Comparison of ENCODE assay signal across 8 mouse cellular contexts in genomic region chr8:85081216-85081555, GRCm38 (mm10). TPM values are rescaled to one million over a fixed set of nuclear protein-coding genes. Genes with fewer than 3 reads are reported as not detected.
DNase-seq lines count a peak whose midpoint lies in the region; ATAC-seq and TF ChIP-seq lines count a peak whose summit lies in the region.

Gene Wdr83 (minus strand): TSS chr8:85081306.

- WGBS in embryonic facial prominence, embryonic 10.5 days: 2% methylated on average over 9 of the region's 9 CpGs
- WGBS in liver, postnatal 0 days (ENCODE audit: insufficient replicate concordance): 0% methylated on average over 9 of the region's 9 CpGs
- WGBS in neural tube, embryonic 15.5 days: 2% methylated on average over 9 of the region's 9 CpGs

- peak; percentile 39 for DNase-seq in ovary, postnatal 36 days (ENCODE audit: low spot score)
- no peak for DNase-seq in ovary, postnatal 14 days (ENCODE audit: low spot score)
- DNase-seq in embryonic facial prominence, embryonic 10.5 days (ENCODE audit: low spot score): peak; percentile 67
- DNase-seq in heart, adult 8-10 months (ENCODE audit: low spot score): no peak
- DNase-seq in kidney, postnatal 10 days: peak; percentile 54
- DNase-seq in liver, postnatal 0 days: peak; percentile 78
- no peak for DNase-seq in urinary bladder, postnatal 10 days (ENCODE audit: low spot score)

- peak; percentile 53 for ATAC-seq in liver, postnatal 0 days
- ATAC-seq in neural tube, embryonic 15.5 days (ENCODE audit: low FRiP score): peak; percentile 20

- H3K9ac ChIP-seq in liver, postnatal 0 days (replicated peaks): peak within 1 kb of the TSS; percentile 93
- peak within 1 kb of the TSS; percentile 77 for H3K9ac ChIP-seq in neural tube, embryonic 15.5 days (replicated peaks)

- peak within 1 kb of the TSS; percentile 86 for H3K27ac ChIP-seq in embryonic facial prominence, embryonic 10.5 days (replicated peaks)
- H3K27ac ChIP-seq in liver, postnatal 0 days (ENCODE audit: low read depth): peak within 1 kb of the TSS; percentile 84
- H3K27ac ChIP-seq in neural tube, embryonic 15.5 days (replicated peaks): peak within 1 kb of the TSS; percentile 75

- H3K36me3 ChIP-seq in embryonic facial prominence, embryonic 10.5 days (replicated peaks): peaks cover 46% of the 10 kb centered on the region
- peaks cover 15% of the 10 kb centered on the region for H3K36me3 ChIP-seq in liver, postnatal 0 days (replicated peaks; ENCODE audit: insufficient read depth, low read length)
- H3K36me3 ChIP-seq in neural tube, embryonic 15.5 days: peaks cover 15% of the 10 kb centered on the region

- H3K4me2 ChIP-seq in liver, postnatal 0 days (ENCODE audit: low read depth, low read length): peak within 1 kb of the TSS; percentile 97
- H3K4me2 ChIP-seq in neural tube, embryonic 15.5 days: peak within 1 kb of the TSS; percentile 93

- peaks cover 43% of the 10 kb centered on the region for H3K4me1 ChIP-seq in embryonic facial prominence, embryonic 10.5 days
- peaks cover 30% of the 10 kb centered on the region for H3K4me1 ChIP-seq in liver, postnatal 0 days (ENCODE audit: insufficient read depth)
- peaks cover 45% of the 10 kb centered on the region for H3K4me1 ChIP-seq in neural tube, embryonic 15.5 days

- H3K27me3 ChIP-seq in embryonic facial prominence, embryonic 10.5 days (replicated peaks; ENCODE audit: low read depth, poor library complexity, severe bottlenecking): no peaks in the 10 kb centered on the region
- no peaks in the 10 kb centered on the region for H3K27me3 ChIP-seq in liver, postnatal 0 days (ENCODE audit: insufficient read depth, low read length)
- H3K27me3 ChIP-seq in neural tube, embryonic 15.5 days (replicated peaks): no peaks in the 10 kb centered on the region

- TF ChIP-seq EP300 in liver, postnatal 0 days (IDR thresholded peaks at IDR 0.05; ENCODE audit: low read depth): no peak

- H3K9me3 ChIP-seq in embryonic facial prominence, embryonic 10.5 days: no peaks in the 10 kb centered on the region
- H3K9me3 ChIP-seq in liver, postnatal 0 days (ENCODE audit: low read length): no peaks in the 10 kb centered on the region
- H3K9me3 ChIP-seq in neural tube, embryonic 15.5 days (replicated peaks): no peaks in the 10 kb centered on the region

- TF ChIP-seq CTCF in liver, postnatal 0 days (IDR thresholded peaks at IDR 0.05; ENCODE audit: low read depth): no peak

- H3K4me3 ChIP-seq in embryonic facial prominence, embryonic 10.5 days: peak within 1 kb of the TSS; percentile 96
- peak within 1 kb of the TSS; percentile 92 for H3K4me3 ChIP-seq in liver, postnatal 0 days (ENCODE audit: low read depth, low read length)
- H3K4me3 ChIP-seq in neural tube, embryonic 15.5 days (replicated peaks): peak within 1 kb of the TSS; percentile 58

RNA-seq across cellular contexts. Expression of gene Wdr83, which starts in this region (rescaled TPM):
- polyA plus RNA-seq in embryonic facial prominence, embryonic 10.5 days (2016; fragmentation: Nextera tagmentation; extraction: Ambion mirVana): 64.3 and 65.8 TPM in 2 replicates
- 10 to 100 TPM; 26.6 to 32.4 (median 30.0) TPM for total RNA-seq in heart, adult 8-10 months (2022)
- polyA plus RNA-seq in liver, postnatal 0 days (2015; fragmentation: Nextera tagmentation; extraction: Ambion mirVana): 17.6 and 18.4 TPM in 2 replicates
- polyA plus RNA-seq in neural tube, embryonic 15.5 days (2015; fragmentation: Nextera tagmentation; extraction: Ambion mirVana): 50.3 and 50.5 TPM in 2 replicates

Comparison
In these comparisons a context has a peak if more than half of its experiments do, and no peak if none do; other contexts are left out.
1. DNase-seq: peak in ovary, postnatal 36 days (single experiment), embryonic facial prominence, embryonic 10.5 days (single experiment), kidney, postnatal 10 days (single experiment) and liver, postnatal 0 days (single experiment); none in ovary, postnatal 14 days (single experiment), heart, adult 8-10 months (single experiment) and urinary bladder, postnatal 10 days (single experiment).
2. Peak in every context shown above with its lines, with median percentiles within 50 percentile points of each other: H3K27ac ChIP-seq and H3K4me3 ChIP-seq.